Mouse (Mus musculus) midbrain, embryonic 11.5 days (tissue): Measurements from ENCODE around the gene Zfp607a. TPM values are rescaled to one million over a fixed set of nuclear protein-coding genes. Genes with fewer than 3 reads are reported as not detected.
A peak's percentile ranks its signal among the peaks of the same experiment; 100 is the strongest.

Experiments used
- ATAC-seq: fragments of 200-750 bp; cut with Nextera tagmentation; 2 replicates; pipeline ENCODE4 v1.8.0; 2017; ENCODE audit warnings: moderate TSS enrichment, moderate library complexity; ENCODE audit not compliant: low FRiP score
- DNase-seq: peaks from one replicate; pipeline ENCODE4 v3.0.0; 2015; ENCODE audit warnings: low spot score; ENCODE audit errors: missing footprints
- H3K27ac ChIP-seq: fragments of 300-500 bp; sonication (generic); 2 replicates; pipeline ENCODE4 v1.5.1; 2014; ENCODE audit warnings: low read depth, low read length
- H3K27me3 ChIP-seq: fragments of 300-500 bp; sonication (generic); 2 replicates; pipeline ENCODE4 v1.6.1; 2014; ENCODE audit warnings: mild to moderate bottlenecking, low read length, moderate library complexity, mixed read lengths; ENCODE audit not compliant: control insufficient read depth, insufficient read depth
- H3K36me3 ChIP-seq: fragments of 300-500 bp; sonication (generic); 2 replicates; pipeline ENCODE4 v1.6.1; 2014; ENCODE audit warnings: mild to moderate bottlenecking, low read length, moderate library complexity, mixed read lengths; ENCODE audit not compliant: control insufficient read depth, insufficient read depth
- H3K4me1 ChIP-seq: fragments of 300-500 bp; sonication (generic); 2 replicates; pipeline ENCODE4 v1.6.1; 2014; ENCODE audit warnings: low read length; ENCODE audit not compliant: control insufficient read depth, insufficient read depth
- H3K4me2 ChIP-seq: fragments of 300-500 bp; sonication (generic); 2 replicates; pipeline ENCODE4 v1.6.1; 2014; ENCODE audit warnings: mild to moderate bottlenecking, moderate library complexity
- H3K4me3 ChIP-seq: fragments of 300-500 bp; sonication (generic); 2 replicates; pipeline ENCODE4 v1.5.1; 2014; ENCODE audit warnings: low read depth, low read length
- H3K9ac ChIP-seq: fragments of 300-500 bp; sonication (generic); 2 replicates; pipeline ENCODE4 v1.6.1; 2014; ENCODE audit warnings: low read length
- H3K9me3 ChIP-seq: fragments of 300-500 bp; sonication (generic); 2 replicates; pipeline ENCODE4 v1.6.1; 2016; ENCODE audit warnings: low read length; ENCODE audit not compliant: control insufficient read depth
- WGBS: fragments of 180-500 bp; shearing (Covaris S2); extraction: QIAGEN DNeasy Blood & Tissue Kit; methylation state at CpG from one replicate; pipeline ENCODE4 v1.1.7; 2014; 5-methylcytosine and 5-hydroxymethylcytosine counted together
- polyA plus RNA-seq: library from polyadenylated mRNA; unstranded; fragments of >200 nt; fragmentation: Nextera tagmentation; extraction: Ambion mirVana; gene quantifications from 2 replicates; pipeline ENCODE4 v1.2.1, GENCODE M21; 2014

Zfp607a gene
- polyA plus RNA-seq, 1 experiment from 2014 or later = 3.9 TPM

- 4% methylated on average over 40 of the region's 40 CpGs for WGBS
- Histone ChIP-seq H3K4me2 (peak within 1 kb of the TSS; percentile 89), H3K27ac (peak within 1 kb of the TSS; percentile 30; the same call in 1 of the 2 replicates)
Measured at GRCm38 (mm10) chr7:27928818-27929695, 71.7 kb downstream of the Zfp607a start, which contains the start of gene Zfp974. Zfp974 (minus strand) TSS chr7:27929460.

More at GRCm38 (mm10) chr7:27928818-27929695, 71.7 kb downstream of the Zfp607a start, which contains the start of gene Zfp974:
- H3K4me3 ChIP-seq = peak within 1 kb of the TSS; percentile 75
- H3K36me3 ChIP-seq = no peaks in the 10 kb centered on the region
- no peaks in the 10 kb centered on the region for H3K9me3 ChIP-seq
- no peaks in the 10 kb centered on the region for H3K27me3 ChIP-seq
- peaks cover 5% of the 10 kb centered on the region for H3K4me1 ChIP-seq
- peak within 1 kb of the TSS; percentile 76 for H3K9ac ChIP-seq
- DNase-seq (peak; percentile 98), ATAC-seq (peak; percentile 87)

Other genes with a start within 250 kb of the Zfp607a start
- gene Ttc9b, start 203.6 kb upstream of the Zfp607a start, polyA plus RNA-seq = 9.3 and 10.2 TPM in 2 replicates
- 5.1 and 8.8 TPM in 2 replicates for gene Map3k10, start 182.9 kb upstream of the Zfp607a start, polyA plus RNA-seq
- 8.6 and 9.3 TPM in 2 replicates for gene Zfp607b, start 168.2 kb upstream of the Zfp607a start, polyA plus RNA-seq
- gene Zfp60, start 126.1 kb upstream of the Zfp607a start, polyA plus RNA-seq = 83.0 and 89.2 TPM in 2 replicates
- gene Zfp626, start 50.3 kb upstream of the Zfp607a start, polyA plus RNA-seq = 2.4 and 2.8 TPM in 2 replicates
- gene Zfp59, start 18.9 kb upstream of the Zfp607a start, polyA plus RNA-seq = 12.3 and 13.1 TPM in 2 replicates
- 11.7 and 12.6 TPM in 2 replicates for gene Zfp974, start 71.9 kb downstream of the Zfp607a start, polyA plus RNA-seq
- gene Zfp780b, start 121.6 kb downstream of the Zfp607a start, polyA plus RNA-seq = 21.1 and 22.2 TPM in 2 replicates
- 8.5 and 10.1 TPM in 2 replicates for gene Zfp850, start 156.6 kb downstream of the Zfp607a start, polyA plus RNA-seq
- gene Psmc4, start 192.6 kb downstream of the Zfp607a start, polyA plus RNA-seq = 422 and 423 TPM in 2 replicates
- not detected in 2 replicates for gene Fcgbp, start 213.7 kb downstream of the Zfp607a start, polyA plus RNA-seq